21 mouse cellular contexts compared by ENCODE assay signal in genomic region chr6:82293507-82293906, GRCm38 (mm10).
A peak's percentile ranks its signal among the peaks of the same experiment; 100 is the strongest.
DNase-seq lines count a peak whose midpoint lies in the region; ATAC-seq and TF ChIP-seq lines count a peak whose summit lies in the region.
"Had no signal": no experiment of that assay in that cellular context is flagged by ENCODE, and none has a peak within 500 bp of the region (broad histone marks: within the 10 kb centered on the region; RNA-seq: fewer than 3 reads in every experiment).

No protein-coding gene starts in this region.

- in situ Hi-C loops in ES-E14 (cut with MboI; ENCODE audit: low sequenced_read_pairs in 2 of 2, unreplicated experiment in 2 of 2), result no loop called here

- H3K79me2 ChIP-seq in heart, adult 2 months (replicated peaks; ENCODE audit: control insufficient read depth, insufficient read depth, low read length), result no peaks in the 10 kb centered on the region

- DNase-seq in heart, adult 2 months, result no peak
- DNase-seq in layer of hippocampus, postnatal 14 days (ENCODE audit: low spot score in 2 of 2), result peak; percentile 6 to 10
- no peak for DNase-seq in layer of hippocampus, postnatal 10 days (ENCODE audit: low spot score in 2 of 2)
- DNase-seq in ES-E14 (ENCODE audit: low read depth, low spot score), result peak; percentile 7
- no peak for DNase-seq in stomach, postnatal 0 days (ENCODE audit: low spot score)
- DNase-seq: B cell, adult 2 months; cerebellum, adult 8-10 months; forebrain, postnatal 0 days; heart, postnatal 36 days; right cerebral cortex, postnatal 14 days; spleen, adult 18-20 months; thymus, postnatal 4 days had no signal

- H3K9me3 ChIP-seq in heart, embryonic 12.5 days (replicated peaks), result no peaks in the 10 kb centered on the region
- no peaks in the 10 kb centered on the region for H3K9me3 ChIP-seq in ES-E14 (ENCODE audit: control insufficient read depth, insufficient read depth, low read depth, low read length)
- H3K9me3 ChIP-seq in stomach, postnatal 0 days (ENCODE audit: control insufficient read depth, low read length), result no peaks in the 10 kb centered on the region
- H3K9me3 ChIP-seq: embryonic facial prominence, embryonic 13.5 days; heart, embryonic 13.5 days; kidney, embryonic 15.5 days; limb, embryonic 15.5 days; midbrain, embryonic 13.5 days had no signal

- no peak overlapping the region for H3K4me3 ChIP-seq in heart, adult 2 months
- no peak overlapping the region for H3K4me3 ChIP-seq in heart, embryonic 12.5 days
- no peak overlapping the region for H3K4me3 ChIP-seq in ES-E14 (ENCODE audit: insufficient read depth in 1 of 2, low read depth in 1 of 2, low read length in 2 of 2, poor library complexity in 1 of 2, severe bottlenecking in 1 of 2)
- H3K4me3 ChIP-seq in stomach, postnatal 0 days (ENCODE audit: low read depth, low read length), result no peak overlapping the region
- H3K4me3 ChIP-seq: embryonic facial prominence, embryonic 13.5 days; heart, embryonic 13.5 days; kidney, embryonic 15.5 days; limb, embryonic 15.5 days; midbrain, embryonic 13.5 days had no signal

- no peak overlapping the region for H3K27ac ChIP-seq in heart, adult 2 months
- H3K27ac ChIP-seq in heart, embryonic 12.5 days (ENCODE audit: poor library complexity, severe bottlenecking), result no peak overlapping the region
- no peak overlapping the region for H3K27ac ChIP-seq in ES-E14 (ENCODE audit: insufficient read depth, low read depth, low read length, poor library complexity, severe bottlenecking)
- no peak overlapping the region for H3K27ac ChIP-seq in stomach, postnatal 0 days (replicated peaks)
- H3K27ac ChIP-seq: embryonic facial prominence, embryonic 13.5 days; heart, embryonic 13.5 days; hindbrain, embryonic 14.5 days; kidney, embryonic 15.5 days; limb, embryonic 15.5 days; midbrain, embryonic 13.5 days had no signal

- H3K4me2 ChIP-seq in heart, embryonic 12.5 days, result no peak overlapping the region
- no peak overlapping the region for H3K4me2 ChIP-seq in stomach, postnatal 0 days (replicated peaks; ENCODE audit: low read depth)
- H3K4me2 ChIP-seq: embryonic facial prominence, embryonic 13.5 days; heart, embryonic 13.5 days; hindbrain, embryonic 14.5 days; kidney, embryonic 15.5 days; limb, embryonic 15.5 days; midbrain, embryonic 13.5 days had no signal

- no peaks in the 10 kb centered on the region for H3K4me1 ChIP-seq in heart, adult 2 months (ENCODE audit: control insufficient read depth, insufficient read depth, low read length)
- H3K4me1 ChIP-seq in heart, embryonic 12.5 days (replicated peaks), result no peaks in the 10 kb centered on the region
- H3K4me1 ChIP-seq in ES-E14 (ENCODE audit: control insufficient read depth in 2 of 2, insufficient read depth in 2 of 2, low read length in 2 of 2, poor library complexity in 1 of 2), result no peaks in the 10 kb centered on the region
- no peaks in the 10 kb centered on the region for H3K4me1 ChIP-seq in stomach, postnatal 0 days (replicated peaks; ENCODE audit: control insufficient read depth, insufficient read depth)
- H3K4me1 ChIP-seq: embryonic facial prominence, embryonic 13.5 days; heart, embryonic 13.5 days; kidney, embryonic 15.5 days; limb, embryonic 15.5 days; midbrain, embryonic 13.5 days had no signal

- 77% methylated on average over 1 of the region's 1 CpGs for WGBS in heart, adult 2 months
- 71% methylated on average over 1 of the region's 1 CpGs for WGBS in heart, embryonic 12.5 days
- 96% methylated on average over 1 of the region's 1 CpGs for WGBS in stomach, postnatal 0 days

- TF ChIP-seq POLR2A in heart, adult 2 months (IDR thresholded peaks at IDR 0.05; ENCODE audit: insufficient read depth, low read depth, low read length), result no peak

- H3K36me3 ChIP-seq in heart, adult 2 months (ENCODE audit: control insufficient read depth, insufficient read depth, low read length), result no peaks in the 10 kb centered on the region
- H3K36me3 ChIP-seq in heart, embryonic 12.5 days, result no peaks in the 10 kb centered on the region
- no peaks in the 10 kb centered on the region for H3K36me3 ChIP-seq in ES-E14 (ENCODE audit: control insufficient read depth, insufficient read depth, low read length, poor library complexity, severe bottlenecking)
- no peaks in the 10 kb centered on the region for H3K36me3 ChIP-seq in stomach, postnatal 0 days (ENCODE audit: control insufficient read depth, insufficient read depth, low read length)
- H3K36me3 ChIP-seq: embryonic facial prominence, embryonic 13.5 days; heart, embryonic 13.5 days; kidney, embryonic 15.5 days; limb, embryonic 15.5 days; midbrain, embryonic 13.5 days had no signal

- H3K9ac ChIP-seq in heart, adult 2 months (ENCODE audit: low read depth, low read length), result no peak overlapping the region
- no peak overlapping the region for H3K9ac ChIP-seq in heart, embryonic 12.5 days
- no peak overlapping the region for H3K9ac ChIP-seq in ES-E14 (ENCODE audit: insufficient read depth, low read depth, low read length, poor library complexity, severe bottlenecking)
- no peak overlapping the region for H3K9ac ChIP-seq in stomach, postnatal 0 days (ENCODE audit: low read length)
- H3K9ac ChIP-seq: embryonic facial prominence, embryonic 13.5 days; forebrain, postnatal 0 days; heart, embryonic 13.5 days; hindbrain, embryonic 14.5 days; kidney, embryonic 15.5 days; limb, embryonic 15.5 days; midbrain, embryonic 13.5 days had no signal

- intact Hi-C loops in heart, adult 2 months (cut with DNase I), result no loop called here

- peak; percentile 36 for TF ChIP-seq CTCF in heart, adult 2 months (IDR thresholded peaks at IDR 0.05)
- peak; percentile 25; the same call in 1 of the 2 replicates for TF ChIP-seq CTCF in stomach, postnatal 0 days (IDR thresholded peaks at IDR 0.05; ENCODE audit: low read depth)

- H3K27me3 ChIP-seq in heart, adult 2 months (ENCODE audit: control insufficient read depth, insufficient read depth, low read length), result no peaks in the 10 kb centered on the region
- no peaks in the 10 kb centered on the region for H3K27me3 ChIP-seq in heart, embryonic 12.5 days (replicated peaks)
- no peaks in the 10 kb centered on the region for H3K27me3 ChIP-seq in stomach, postnatal 0 days (ENCODE audit: control insufficient read depth, insufficient read depth, low read length)
- H3K27me3 ChIP-seq: embryonic facial prominence, embryonic 13.5 days; heart, embryonic 13.5 days; kidney, embryonic 15.5 days; limb, embryonic 15.5 days; midbrain, embryonic 13.5 days had no signal

- no peak for ATAC-seq in heart, embryonic 12.5 days (ENCODE audit: insufficient number of reproducible peaks, low FRiP score)
- no peak for ATAC-seq in stomach, postnatal 0 days (ENCODE audit: low FRiP score, low TSS enrichment)
- ATAC-seq in erythroblast, adult 5-6 weeks (replicated peaks; ENCODE audit: low FRiP score, poor library complexity, severe bottlenecking), result no peak
- ATAC-seq: forebrain, postnatal 0 days; lung, postnatal 0 days; midbrain, embryonic 13.5 days had no signal

- no peak for TF ChIP-seq EP300 in heart, adult 2 months (IDR thresholded peaks at IDR 0.05; ENCODE audit: insufficient read depth, low read depth, low read length)
- TF ChIP-seq EP300 in stomach, postnatal 0 days (optimal IDR thresholded peaks at IDR 0.05), result no peak

TF ChIP-seq in ES-E14, 5 proteins besides CTCF, POLR2A, EP300 and RAD21:
- TF ChIP-seq MAFK (IDR thresholded peaks at IDR 0.05; ENCODE audit: insufficient read depth, low read depth, low read length), result no peak
- TF ChIP-seq CHD2 (IDR thresholded peaks at IDR 0.05; ENCODE audit: low read depth, low read length), result no peak
- no peak for TF ChIP-seq ZC3H11A (IDR thresholded peaks at IDR 0.05; ENCODE audit: borderline replicate concordance, low read depth, low read length)
- TF ChIP-seq HCFC1 (IDR thresholded peaks at IDR 0.05; ENCODE audit: borderline replicate concordance, insufficient read depth, low read length), result no peak
- no peak for TF ChIP-seq ZNF384 (IDR thresholded peaks at IDR 0.05; ENCODE audit: low read depth, low read length)

Comparison
In these comparisons a context has a peak if more than half of its experiments do, and no peak if none do; other contexts are left out.
1. DNase-seq: peak in layer of hippocampus, postnatal 14 days (2 of 2) and ES-E14 (single experiment); none in heart, adult 2 months (0 of 2), layer of hippocampus, postnatal 10 days (0 of 2) and stomach, postnatal 0 days (single experiment).